Mouse (Mus musculus): ENCODE results near the gene AI593442. TPM values are rescaled to one million over a fixed set of nuclear protein-coding genes. Genes with fewer than 3 reads are reported as not detected.

The AI593442 gene
- polyA plus RNA-seq, 1 experiment from 2014 or later = 5.0 TPM

DNA sequence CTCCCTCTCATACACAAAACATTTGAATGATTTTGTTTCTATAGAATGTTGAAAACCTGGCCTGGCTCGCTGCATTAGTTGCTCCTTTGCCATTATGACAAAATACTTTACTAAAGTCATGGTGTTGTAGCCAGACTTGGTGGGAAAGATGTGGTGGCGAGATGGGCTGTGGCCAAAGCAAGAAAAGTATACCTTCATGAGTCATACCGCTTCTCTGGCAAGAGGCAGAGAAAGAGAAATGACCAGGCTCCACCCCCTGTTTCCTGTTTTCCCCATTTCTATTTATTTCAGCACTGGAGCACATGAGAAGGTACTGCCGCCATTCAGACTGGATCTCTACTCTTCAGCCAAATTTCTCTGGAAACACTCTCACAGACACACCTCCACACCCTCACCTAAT lies 35.0 kb downstream of the AI593442 start:
- Histone ChIP-seq H3K4me3 (no peak overlapping the region), H3K36me3 (no peaks in the 10 kb centered on the region), H3K4me1 (peaks cover 10% of the 10 kb centered on the region; the same call in 1 of the 2 replicates), H3K27ac (no peak overlapping the region), H3K27me3 (no peaks in the 10 kb centered on the region), H3K9me3 (no peaks in the 10 kb centered on the region), H3K9ac (no peak overlapping the region), H3K4me2 (no peak overlapping the region)
- ATAC-seq (ENCODE audit: insufficient number of reproducible peaks, insufficient read depth, low FRiP score, low TSS enrichment, low read depth) = no peak
- 49% methylated on average over 4 of the region's 4 CpGs for WGBS

GRCm38 (mm10) chr9:52644156-52644555 lies 35.4 kb downstream of the AI593442 start:
- WGBS = 78% methylated on average over 4 of the region's 4 CpGs
- Histone ChIP-seq H3K9me3 (no peaks in the 10 kb centered on the region), H3K4me2 (no peak overlapping the region), H3K36me3 (no peaks in the 10 kb centered on the region), H3K27me3 (no peaks in the 10 kb centered on the region), H3K27ac (no peak overlapping the region), H3K4me3 (no peak overlapping the region), H3K4me1 (peaks cover 10% of the 10 kb centered on the region; the same call in 1 of the 2 replicates), H3K9ac (no peak overlapping the region)
- no peak for ATAC-seq (ENCODE audit: insufficient number of reproducible peaks, insufficient read depth, low FRiP score, low TSS enrichment, low read depth)

DNA sequence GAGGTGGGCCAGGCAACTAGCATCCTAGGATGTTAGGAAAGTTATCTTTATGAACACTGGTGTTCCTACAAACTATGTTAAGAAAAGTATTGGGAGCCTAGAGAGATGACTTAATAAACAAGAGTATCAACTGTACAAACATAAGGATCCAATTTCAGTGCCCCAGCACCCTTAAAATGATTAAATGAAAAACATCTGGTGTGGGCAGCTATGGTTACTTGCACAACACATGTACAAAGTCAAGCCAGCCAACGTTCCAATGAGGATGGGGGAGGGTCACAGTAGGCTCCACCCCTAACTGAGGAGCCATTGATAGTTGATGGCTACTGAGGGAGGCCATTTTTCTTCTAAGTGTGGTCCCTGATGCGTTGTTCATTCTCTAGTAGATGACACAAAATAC lies 43.6 kb downstream of the AI593442 start:
- Histone ChIP-seq H3K27ac (no peak overlapping the region), H3K4me1 (no peaks in the 10 kb centered on the region), H3K9me3 (no peaks in the 10 kb centered on the region), H3K9ac (no peak overlapping the region), H3K4me3 (no peak overlapping the region), H3K27me3 (no peaks in the 10 kb centered on the region), H3K36me3 (no peaks in the 10 kb centered on the region), H3K4me2 (no peak overlapping the region)
- 50% methylated on average over 2 of the region's 2 CpGs for WGBS
- no peak for ATAC-seq (ENCODE audit: insufficient number of reproducible peaks, insufficient read depth, low FRiP score, low TSS enrichment, low read depth)

DNA sequence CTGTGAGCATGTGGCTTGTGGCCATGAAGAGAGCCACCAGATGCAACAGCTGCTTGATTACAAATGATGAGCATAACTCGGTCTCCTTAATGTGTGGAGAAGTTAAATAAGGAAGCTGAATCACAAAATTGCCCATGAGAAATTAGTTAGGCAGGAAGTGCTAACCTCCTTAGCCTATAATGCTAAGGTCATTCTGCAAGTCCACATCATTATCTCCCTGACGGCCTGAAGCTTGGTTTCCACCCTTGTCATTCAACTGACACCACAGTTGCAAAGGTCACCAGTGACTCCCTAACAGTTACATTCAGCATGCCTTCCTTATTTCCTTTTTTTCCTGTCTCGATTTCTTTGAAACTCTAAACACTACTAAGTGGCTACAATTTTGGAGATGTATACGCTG lies 55.7 kb downstream of the AI593442 start:
- H3K9ac ChIP-seq = no peak overlapping the region
- 46% methylated on average over 4 of the region's 4 CpGs for WGBS
- no peak overlapping the region for H3K4me2 ChIP-seq
- no peaks in the 10 kb centered on the region for H3K36me3 ChIP-seq
- no peaks in the 10 kb centered on the region for H3K4me1 ChIP-seq
- no peak overlapping the region for H3K27ac ChIP-seq
- no peaks in the 10 kb centered on the region for H3K9me3 ChIP-seq
- no peak overlapping the region for H3K4me3 ChIP-seq
- no peak for ATAC-seq (ENCODE audit: insufficient number of reproducible peaks, insufficient read depth, low FRiP score, low TSS enrichment, low read depth)
- no peaks in the 10 kb centered on the region for H3K27me3 ChIP-seq

All from embryonic facial prominence, embryonic 13.5 days (tissue).